In genomic region chr4:47261049-47261448, GRCm38 (mm10) we compare ENCODE assay signal across 16 mouse cellular contexts. TPM values are rescaled to one million over a fixed set of nuclear protein-coding genes. Genes with fewer than 3 reads are reported as not detected.
DNase-seq lines count a peak whose midpoint lies in the region; ATAC-seq and TF ChIP-seq lines count a peak whose summit lies in the region.
"Had no signal": no experiment of that assay in that cellular context is flagged by ENCODE, and none has a peak within 500 bp of the region (broad histone marks: within the 10 kb centered on the region; RNA-seq: fewer than 3 reads in every experiment).

No protein-coding gene starts in this region.

- TF ChIP-seq POLR2A in kidney, adult 2 months (IDR thresholded peaks at IDR 0.05; ENCODE audit: low read depth, low read length), result no peak
- TF ChIP-seq POLR2A in liver, adult 2 months (IDR thresholded peaks at IDR 0.05; ENCODE audit: extremely low read depth, insufficient read depth, low read length), result no peak

- H3K79me2 ChIP-seq in liver, adult 2 months (ENCODE audit: control insufficient read depth, insufficient read depth, low read length), result no peaks in the 10 kb centered on the region

- DNase-seq in kidney, adult 2 months, result peak; percentile 44
- DNase-seq in kidney, postnatal 4 days, result no peak
- peak; percentile 37 for DNase-seq in liver, adult 2 months (ENCODE audit: extremely low read depth, low read depth, low spot score)
- DNase-seq in liver, embryonic 11.5 days (ENCODE audit: low spot score), result no peak
- DNase-seq in cerebellum, postnatal 10 days, result no peak
- no peak for DNase-seq in right cerebral cortex, adult 2 months (ENCODE audit: low spot score in 2 of 2)
- DNase-seq: cerebellum, adult 9-10 months; right cerebral cortex, adult 18-20 months had no signal

- H3K27me3 ChIP-seq in kidney, adult 2 months (replicated peaks; ENCODE audit: control insufficient read depth, insufficient read depth, low read length), result no peaks in the 10 kb centered on the region
- no peaks in the 10 kb centered on the region for H3K27me3 ChIP-seq in liver, adult 2 months (ENCODE audit: control insufficient read depth, insufficient read depth, low read length)
- no peaks in the 10 kb centered on the region for H3K27me3 ChIP-seq in liver, embryonic 11.5 days (replicated peaks; ENCODE audit: control insufficient read depth, insufficient read depth, low read length)
- H3K27me3 ChIP-seq in intestine, embryonic 16.5 days (replicated peaks; ENCODE audit: control insufficient read depth, insufficient read depth, low read length), result no peaks in the 10 kb centered on the region
- H3K27me3 ChIP-seq: forebrain, embryonic 12.5 days; hindbrain, embryonic 12.5 days; limb, embryonic 15.5 days; Patski had no signal

- no peak overlapping the region for H3K27ac ChIP-seq in kidney, adult 2 months (ENCODE audit: insufficient read depth, low read depth, low read length)
- no peak overlapping the region for H3K27ac ChIP-seq in liver, adult 2 months (replicated peaks; ENCODE audit: insufficient read depth, low read depth, low read length)
- H3K27ac ChIP-seq in liver, embryonic 11.5 days (ENCODE audit: low read depth, low read length), result no peak overlapping the region
- peak overlapping the region; percentile 46; the same call in 1 of the 2 replicates for H3K27ac ChIP-seq in intestine, embryonic 16.5 days (ENCODE audit: low read length)
- H3K27ac ChIP-seq: forebrain, embryonic 12.5 days; hindbrain, embryonic 12.5 days; limb, embryonic 15.5 days had no signal

- H3K4me3 ChIP-seq in kidney, adult 2 months (ENCODE audit: insufficient read depth, low read depth, low read length), result no peak overlapping the region
- no peak overlapping the region for H3K4me3 ChIP-seq in liver, adult 2 months (ENCODE audit: insufficient read depth, low read depth, low read length)
- no peak overlapping the region for H3K4me3 ChIP-seq in liver, embryonic 11.5 days (ENCODE audit: low read depth, low read length)
- H3K4me3 ChIP-seq in intestine, embryonic 16.5 days (ENCODE audit: low read length), result no peak overlapping the region
- H3K4me3 ChIP-seq: forebrain, embryonic 12.5 days; hindbrain, embryonic 12.5 days; limb, embryonic 15.5 days; myocyte had no signal

- TF ChIP-seq CTCF in kidney, adult 2 months (conservative IDR thresholded peaks at IDR 0.05; ENCODE audit: insufficient read depth, insufficient read length, low read depth, low read length), result no peak
- no peak for TF ChIP-seq CTCF in liver, adult 2 months (IDR thresholded peaks at IDR 0.05; ENCODE audit: low read depth, low read length)

- H3K36me3 ChIP-seq in kidney, adult 2 months (ENCODE audit: control insufficient read depth, insufficient read depth, low read length), result no peaks in the 10 kb centered on the region
- H3K36me3 ChIP-seq in liver, adult 2 months (ENCODE audit: control insufficient read depth, insufficient read depth, low read length), result no peaks in the 10 kb centered on the region
- H3K36me3 ChIP-seq in liver, embryonic 11.5 days (ENCODE audit: control insufficient read depth, insufficient read depth, low read length), result no peaks in the 10 kb centered on the region
- no peaks in the 10 kb centered on the region for H3K36me3 ChIP-seq in intestine, embryonic 16.5 days (ENCODE audit: control insufficient read depth, insufficient read depth, low read length)
- H3K36me3 ChIP-seq: forebrain, embryonic 12.5 days; hindbrain, embryonic 12.5 days had no signal

- H3K4me2 ChIP-seq in liver, embryonic 11.5 days, result no peak overlapping the region
- no peak overlapping the region for H3K4me2 ChIP-seq in intestine, embryonic 16.5 days (ENCODE audit: low read depth, low read length)
- H3K4me2 ChIP-seq: forebrain, embryonic 12.5 days; hindbrain, embryonic 12.5 days; limb, embryonic 15.5 days; midbrain, embryonic 11.5 days had no signal

- no peaks in the 10 kb centered on the region for H3K9me3 ChIP-seq in liver, embryonic 11.5 days (ENCODE audit: control insufficient read depth, low read length)
- no peaks in the 10 kb centered on the region for H3K9me3 ChIP-seq in intestine, embryonic 16.5 days (ENCODE audit: control insufficient read depth, low read length)
- H3K9me3 ChIP-seq: forebrain, embryonic 12.5 days; hindbrain, embryonic 12.5 days; limb, embryonic 15.5 days had no signal

- WGBS in kidney, adult 2 months, result 57% methylated on average over 6 of the region's 6 CpGs
- WGBS in liver, adult 2 months, result 88% methylated on average over 6 of the region's 6 CpGs
- 70% methylated on average over 6 of the region's 6 CpGs for WGBS in liver, embryonic 11.5 days
- WGBS in intestine, embryonic 16.5 days, result 70% methylated on average over 6 of the region's 6 CpGs

- H3K4me1 ChIP-seq in kidney, adult 2 months (ENCODE audit: control insufficient read depth, insufficient read depth, low read length), result no peaks in the 10 kb centered on the region
- H3K4me1 ChIP-seq in liver, adult 2 months (ENCODE audit: control insufficient read depth, insufficient read depth, low read length), result peaks cover 9% of the 10 kb centered on the region
- H3K4me1 ChIP-seq in liver, embryonic 11.5 days (replicated peaks; ENCODE audit: control insufficient read depth, insufficient read depth, low read length), result no peaks in the 10 kb centered on the region
- no peaks in the 10 kb centered on the region for H3K4me1 ChIP-seq in intestine, embryonic 16.5 days (ENCODE audit: control insufficient read depth, insufficient read depth, low read length)
- H3K4me1 ChIP-seq: forebrain, embryonic 12.5 days; hindbrain, embryonic 12.5 days; limb, embryonic 15.5 days had no signal

- ATAC-seq in liver, embryonic 11.5 days (replicated peaks; ENCODE audit: low FRiP score), result no peak
- peak; percentile 88 for ATAC-seq in intestine, embryonic 16.5 days
- peak; percentile 9; the same call in 1 of the 2 replicates for ATAC-seq in neutrophil, adult 5-6 weeks (ENCODE audit: extremely low read depth, insufficient number of reproducible peaks, low FRiP score, poor library complexity, severe bottlenecking)
- ATAC-seq: Patski had no signal

- H3K9ac ChIP-seq in liver, adult 2 months (ENCODE audit: low read depth, low read length), result no peak overlapping the region
- H3K9ac ChIP-seq in liver, embryonic 11.5 days (ENCODE audit: low read depth, low read length), result no peak overlapping the region
- no peak overlapping the region for H3K9ac ChIP-seq in intestine, embryonic 16.5 days (ENCODE audit: low read depth, low read length)
- H3K9ac ChIP-seq: forebrain, embryonic 12.5 days; hindbrain, embryonic 12.5 days; limb, embryonic 15.5 days had no signal

RNA-seq across cellular contexts. Expression of gene Col15a1, which starts 53.1 kb away (rescaled TPM):
- 50.0 and 59.5 TPM in 2 replicates for polyA plus RNA-seq in kidney, adult 2 months (2012; rRNA removed)
- 1.7 and 4.9 TPM in 2 replicates for total RNA-seq in liver, adult 2 months (2014; rRNA removed)
- 4.9 and 7.7 TPM in 2 replicates for polyA plus RNA-seq in liver, adult 2 months (2012; rRNA removed)
- polyA plus RNA-seq in liver, embryonic 11.5 days (2014; fragmentation: Nextera tagmentation; extraction: Ambion mirVana), result 1.2 and 1.4 TPM in 2 replicates
- 12.7 and 15.1 TPM in 2 replicates for polyA plus RNA-seq in intestine, embryonic 16.5 days (2015; fragmentation: Nextera tagmentation; extraction: Ambion mirVana)
- 0.25 TPM in 1 of 2 replicates, not detected in the other for total RNA-seq in neutrophil, adult 5-6 weeks (2017)

Comparison
In these comparisons a context has a peak if more than half of its experiments do, and no peak if none do; other contexts are left out.
1. DNase-seq: peak in kidney, adult 2 months (single experiment) and liver, adult 2 months (single experiment); none in kidney, postnatal 4 days (0 of 2), liver, embryonic 11.5 days (single experiment), cerebellum, postnatal 10 days (0 of 2) and right cerebral cortex, adult 2 months (0 of 2).